Mouse (Mus musculus) limb, embryonic 14.5 days (tissue): ENCODE measurements around the gene Smoc2. TPM values are rescaled to one million over a fixed set of nuclear protein-coding genes. Genes with fewer than 3 reads are reported as not detected.

Experiments used
- ATAC-seq: fragments of 200-750 bp; cut with Nextera tagmentation; 2 replicates; pipeline ENCODE4 v1.8.0; 2017; ENCODE audit warnings: low read depth, moderate number of reproducible peaks, moderate TSS enrichment; ENCODE audit not compliant: low FRiP score
- DNase-seq: peaks from one replicate; pipeline ENCODE4 v3.0.0-alpha.2; 2015; ENCODE audit warnings: low spot score
- H3K27ac ChIP-seq: fragments of 300-500 bp; sonication (generic); replicated peaks from 2 replicates; pipeline ENCODE4 v1.5.1; 2014; ENCODE audit warnings: low read depth, mild to moderate bottlenecking, low read length, moderate library complexity, mixed read lengths
- H3K27me3 ChIP-seq: fragments of 300-500 bp; sonication (generic); 2 replicates; pipeline ENCODE4 v1.6.1; 2014; ENCODE audit warnings: low read length, mixed read lengths; ENCODE audit not compliant: control insufficient read depth, insufficient read depth
- H3K36me3 ChIP-seq: fragments of 300-500 bp; sonication (generic); 2 replicates; pipeline ENCODE4 v1.6.1; 2014; ENCODE audit warnings: mild to moderate bottlenecking, low read length, moderate library complexity, mixed read lengths; ENCODE audit not compliant: control insufficient read depth, insufficient read depth
- H3K4me1 ChIP-seq: fragments of 300-500 bp; sonication (generic); 2 replicates; pipeline ENCODE4 v1.6.1; 2014; ENCODE audit warnings: antibody characterized with exemption, low read length, mixed read lengths; ENCODE audit not compliant: control insufficient read depth, insufficient read depth
- H3K4me2 ChIP-seq: fragments of 300-500 bp; sonication (generic); replicated peaks from 2 replicates; pipeline ENCODE4 v1.6.1; 2014; ENCODE audit warnings: low read depth, mild to moderate bottlenecking, low read length, moderate library complexity; ENCODE audit not compliant: severe bottlenecking
- H3K4me3 ChIP-seq: fragments of 300-500 bp; sonication (generic); replicated peaks from 2 replicates; pipeline ENCODE4 v1.5.1; 2014; ENCODE audit warnings: low read length
- H3K9ac ChIP-seq: fragments of 300-500 bp; sonication (generic); 2 replicates; pipeline ENCODE4 v1.6.1; 2014; ENCODE audit warnings: mild to moderate bottlenecking, low read depth, low read length, moderate library complexity; ENCODE audit not compliant: severe bottlenecking
- H3K9me3 ChIP-seq: fragments of 300-500 bp; sonication (generic); 2 replicates; pipeline ENCODE4 v1.6.1; 2016; ENCODE audit warnings: low read length; ENCODE audit not compliant: control insufficient read depth
- POLR2A ChIP-seq: fragments of 200-500 bp; IDR thresholded peaks from 2 replicates; pipeline ENCODE4 v1.8.0; 2012; ENCODE audit warnings: inconsistent platforms, mild to moderate bottlenecking, moderate library complexity, borderline replicate concordance; ENCODE audit not compliant: insufficient read depth, insufficient read length; ENCODE audit errors: extremely low read depth
- WGBS: fragments of 180-500 bp; shearing (Covaris S2); extraction: QIAGEN DNeasy Blood & Tissue Kit; methylation state at CpG from one replicate; pipeline ENCODE4 v1.1.7; 2014; 5-methylcytosine and 5-hydroxymethylcytosine counted together
- polyA plus RNA-seq, 2 experiments: library from polyadenylated mRNA; depleted of rRNA in 1 of 2; stranded (reverse) in 1 of 2; unstranded in 1 of 2; fragments of >200 nt; fragmentation: Nextera tagmentation in 1 of 2; extraction: Ambion mirVana in 1 of 2; gene quantifications; 2 replicates each; pipeline versions ENCODE4 v1.2.1 to v1.2.3; 2012 to 2014

The Smoc2 gene
- polyA plus RNA-seq, 2 experiments = 152 to 168 TPM

- no peak overlapping the region for H3K4me3 ChIP-seq
- H3K4me1 ChIP-seq = no peaks in the 10 kb centered on the region
- no peaks in the 10 kb centered on the region for H3K9me3 ChIP-seq
- no peaks in the 10 kb centered on the region for H3K27me3 ChIP-seq
- H3K27ac ChIP-seq = no peak overlapping the region
- H3K36me3 ChIP-seq = 0 out of 2 replicates have a peak, but pooled peaks cover 4% of the 10 kb centered on the region
- no peak overlapping the region for H3K4me2 ChIP-seq
- H3K9ac ChIP-seq = no peak overlapping the region
- no peak for TF ChIP-seq POLR2A
- no peak for ATAC-seq
- WGBS = 79% methylated on average over 9 of the region's 9 CpGs
- DNase-seq = no peak
Observed at GRCm38 (mm10) chr17:14328037-14328436, 48.7 kb downstream of the Smoc2 start.

- Histone ChIP-seq H3K27me3 (no peaks in the 10 kb centered on the region), H3K4me3 (no peak overlapping the region), H3K27ac (no peak overlapping the region), H3K4me2 (no peak overlapping the region), H3K36me3 (0 out of 2 replicates have a peak, but pooled peaks cover 4% of the 10 kb centered on the region), H3K9ac (no peak overlapping the region), H3K9me3 (no peaks in the 10 kb centered on the region), H3K4me1 (no peaks in the 10 kb centered on the region)
- TF ChIP-seq POLR2A = no peak
- 92% methylated on average over 7 of the region's 7 CpGs for WGBS
- ATAC-seq = no peak
- DNase-seq = no peak
Observed at GRCm38 (mm10) chr17:14330498-14330897, 51.2 kb downstream of the Smoc2 start.

GRCm38 (mm10) chr17:14339932-14340557 lies 60.7 kb downstream of the Smoc2 start:
- Histone ChIP-seq H3K4me3 (no peak overlapping the region), H3K36me3 (peaks cover 14% of the 10 kb centered on the region; the same call in 1 of the 2 replicates), H3K27ac (no peak overlapping the region), H3K9ac (no peak overlapping the region), H3K4me1 (0 out of 2 replicates have a peak, but pooled peaks cover 8% of the 10 kb centered on the region), H3K9me3 (no peaks in the 10 kb centered on the region), H3K27me3 (no peaks in the 10 kb centered on the region), H3K4me2 (no peak overlapping the region)
- DNase-seq (no peak), ATAC-seq (no peak)
- WGBS = 49% methylated on average over 5 of the region's 5 CpGs
- TF ChIP-seq POLR2A = no peak

- DNase-seq = no peak
Observed at GRCm38 (mm10) chr17:14340736-14341135, 61.4 kb downstream of the Smoc2 start.

GRCm38 (mm10) chr17:14342511-14342910 lies 63.2 kb downstream of the Smoc2 start:
- ATAC-seq (no peak), DNase-seq (no peak)
- Histone ChIP-seq H3K27me3 (no peaks in the 10 kb centered on the region), H3K4me2 (no peak overlapping the region), H3K4me1 (0 out of 2 replicates have a peak, but pooled peaks cover 4% of the 10 kb centered on the region), H3K36me3 (peaks cover 9% of the 10 kb centered on the region), H3K9me3 (no peaks in the 10 kb centered on the region), H3K4me3 (no peak overlapping the region), H3K27ac (no peak overlapping the region), H3K9ac (no peak overlapping the region)
- 54% methylated on average over 8 of the region's 8 CpGs for WGBS
- TF ChIP-seq POLR2A = no peak

More at GRCm38 (mm10) chr17:14340736-14341135, 61.4 kb downstream of the Smoc2 start:
- H3K9me3 ChIP-seq = no peaks in the 10 kb centered on the region
- peaks cover 14% of the 10 kb centered on the region; the same call in 1 of the 2 replicates for H3K36me3 ChIP-seq
- no peak for ATAC-seq
- no peak overlapping the region for H3K4me3 ChIP-seq
- TF ChIP-seq POLR2A = no peak
- 0 out of 2 replicates have a peak, but pooled peaks cover 8% of the 10 kb centered on the region for H3K4me1 ChIP-seq
- H3K27ac ChIP-seq = no peak overlapping the region
- H3K4me2 ChIP-seq = no peak overlapping the region
- H3K27me3 ChIP-seq = no peaks in the 10 kb centered on the region
- WGBS = 84% methylated on average over 2 of the region's 2 CpGs
- H3K9ac ChIP-seq = no peak overlapping the region
